In the genomic region with DNA sequence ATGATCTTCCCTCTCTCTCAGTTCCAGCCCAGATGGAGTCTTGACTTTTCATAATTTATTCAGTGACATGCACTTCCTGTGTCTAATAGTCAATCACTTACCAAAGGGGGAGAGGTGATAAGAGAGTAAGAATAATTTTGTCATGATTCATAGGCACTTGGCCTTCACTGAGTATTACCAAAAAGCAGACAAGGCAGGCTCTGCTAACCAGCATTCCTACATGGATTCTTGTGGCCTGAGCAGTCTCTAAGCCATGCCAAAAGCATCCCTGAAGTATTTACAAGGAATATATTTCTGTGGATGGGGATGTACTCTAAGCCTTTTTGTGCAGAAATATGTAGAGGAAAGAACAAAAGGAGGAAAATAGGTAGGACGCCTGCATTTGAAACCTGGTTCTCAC, we compare ENCODE assay signal across 24 mouse cellular contexts.
DNase-seq lines count a peak whose midpoint lies in the region; ATAC-seq and TF ChIP-seq lines count a peak whose summit lies in the region.
"Had no signal": no experiment of that assay in that cellular context is flagged by ENCODE, and none has a peak within 500 bp of the region (broad histone marks: within the 10 kb centered on the region; RNA-seq: fewer than 3 reads in every experiment).

No protein-coding gene starts in this region.

- WGBS in embryonic facial prominence, embryonic 14.5 days: 83% methylated on average over 1 of the region's 1 CpGs
- 88% methylated on average over 1 of the region's 1 CpGs for WGBS in embryonic facial prominence, embryonic 10.5 days
- 76% methylated on average over 1 of the region's 1 CpGs for WGBS in limb, embryonic 14.5 days
- WGBS in limb, embryonic 10.5 days: 86% methylated on average over 1 of the region's 1 CpGs
- 92% methylated on average over 1 of the region's 1 CpGs for WGBS in forebrain, embryonic 15.5 days

- no peak for ATAC-seq in embryonic facial prominence, embryonic 14.5 days (ENCODE audit: low read depth)
- no peak for ATAC-seq in limb, embryonic 14.5 days (ENCODE audit: low FRiP score, low read depth)
- ATAC-seq in forebrain, embryonic 15.5 days (replicated peaks): no peak
- ATAC-seq: CD4-positive, CD25-positive, alpha-beta regulatory T cell, adult 4 months; forebrain, postnatal 0 days; hindbrain, embryonic 16.5 days; liver, embryonic 12.5 days; liver, postnatal 0 days had no signal

- H3K27ac ChIP-seq in embryonic facial prominence, embryonic 14.5 days (replicated peaks; ENCODE audit: low read depth, low read length): no peak overlapping the region
- H3K27ac ChIP-seq in embryonic facial prominence, embryonic 10.5 days (replicated peaks): no peak overlapping the region
- no peak overlapping the region for H3K27ac ChIP-seq in limb, embryonic 14.5 days (replicated peaks; ENCODE audit: low read depth, low read length)
- no peak overlapping the region for H3K27ac ChIP-seq in limb, embryonic 10.5 days
- H3K27ac ChIP-seq in forebrain, embryonic 15.5 days (replicated peaks): no peak overlapping the region
- H3K27ac ChIP-seq: forebrain, embryonic 10.5 days; layer of hippocampus, adult 2 months; left cerebral cortex, adult 2 months; limb, embryonic 13.5 days; liver, embryonic 12.5 days had no signal

- H3K4me3 ChIP-seq in embryonic facial prominence, embryonic 14.5 days (ENCODE audit: low read depth, low read length): no peak overlapping the region
- no peak overlapping the region for H3K4me3 ChIP-seq in embryonic facial prominence, embryonic 10.5 days
- H3K4me3 ChIP-seq in limb, embryonic 14.5 days (replicated peaks; ENCODE audit: low read length): no peak overlapping the region
- H3K4me3 ChIP-seq in limb, embryonic 10.5 days: no peak overlapping the region
- no peak overlapping the region for H3K4me3 ChIP-seq in forebrain, embryonic 15.5 days
- H3K4me3 ChIP-seq: forebrain, embryonic 10.5 days; layer of hippocampus, adult 2 months; left cerebral cortex, adult 2 months; limb, embryonic 13.5 days; liver, embryonic 12.5 days had no signal

- H3K4me2 ChIP-seq in embryonic facial prominence, embryonic 14.5 days (ENCODE audit: low read depth, low read length): no peak overlapping the region
- no peak overlapping the region for H3K4me2 ChIP-seq in limb, embryonic 14.5 days (replicated peaks; ENCODE audit: low read depth, low read length, severe bottlenecking)
- H3K4me2 ChIP-seq in forebrain, embryonic 15.5 days (replicated peaks): no peak overlapping the region
- H3K4me2 ChIP-seq: limb, embryonic 13.5 days; liver, embryonic 12.5 days; midbrain, embryonic 11.5 days had no signal

- DNase-seq in embryonic facial prominence, embryonic 14.5 days (ENCODE audit: low spot score): peak; percentile 64
- no peak for DNase-seq in embryonic facial prominence, embryonic 10.5 days (ENCODE audit: low spot score)
- peak; percentile 26 for DNase-seq in limb, embryonic 14.5 days (ENCODE audit: low spot score)
- no peak for DNase-seq in limb, embryonic 10.5 days (ENCODE audit: low spot score)
- DNase-seq in NIH3T3 (ENCODE audit: low read depth): peak; percentile 81
- peak; percentile 13 for DNase-seq in skeletal muscle tissue, adult 2 months (ENCODE audit: low read depth, low spot score)
- no peak for DNase-seq in spleen, postnatal 36 days (ENCODE audit: low spot score in 2 of 2)
- DNase-seq: adrenal gland, adult 8-10 months; cerebellum, adult 2 months; cerebellum, postnatal 14 days; forebrain, postnatal 0 days; kidney, adult 18-20 months; liver, postnatal 0 days; lung, postnatal 10 days; thymus, postnatal 25 days had no signal

- TF ChIP-seq POLR2A in limb, embryonic 14.5 days (IDR thresholded peaks at IDR 0.05; ENCODE audit: borderline replicate concordance, extremely low read depth, insufficient read depth, insufficient read length): no peak

- 0 out of 2 replicates have a peak, but pooled peaks cover 5% of the 10 kb centered on the region for H3K36me3 ChIP-seq in embryonic facial prominence, embryonic 14.5 days (ENCODE audit: control insufficient read depth, insufficient read depth, low read length)
- no peaks in the 10 kb centered on the region for H3K36me3 ChIP-seq in embryonic facial prominence, embryonic 10.5 days (replicated peaks)
- 0 out of 2 replicates have a peak, but pooled peaks cover 4% of the 10 kb centered on the region for H3K36me3 ChIP-seq in limb, embryonic 14.5 days (ENCODE audit: control insufficient read depth, insufficient read depth, low read length)
- H3K36me3 ChIP-seq in limb, embryonic 10.5 days: no peaks in the 10 kb centered on the region
- H3K36me3 ChIP-seq in forebrain, embryonic 15.5 days: no peaks in the 10 kb centered on the region
- H3K36me3 ChIP-seq: forebrain, embryonic 10.5 days; limb, embryonic 13.5 days; liver, embryonic 12.5 days had no signal

- peaks cover 7% of the 10 kb centered on the region; the same call in 1 of the 2 replicates for H3K4me1 ChIP-seq in embryonic facial prominence, embryonic 14.5 days (ENCODE audit: control insufficient read depth, insufficient read depth, low read length)
- H3K4me1 ChIP-seq in embryonic facial prominence, embryonic 10.5 days: peaks cover 10% of the 10 kb centered on the region; the same call in 1 of the 2 replicates
- H3K4me1 ChIP-seq in limb, embryonic 14.5 days (ENCODE audit: control insufficient read depth, insufficient read depth, low read length): peaks cover 8% of the 10 kb centered on the region
- peaks cover 12% of the 10 kb centered on the region for H3K4me1 ChIP-seq in limb, embryonic 10.5 days
- H3K4me1 ChIP-seq in forebrain, embryonic 15.5 days: peaks cover 3% of the 10 kb centered on the region; the same call in 1 of the 2 replicates
- H3K4me1 ChIP-seq: liver, embryonic 12.5 days had no signal

- H3K9ac ChIP-seq in embryonic facial prominence, embryonic 14.5 days (ENCODE audit: low read depth, low read length): no peak overlapping the region
- no peak overlapping the region for H3K9ac ChIP-seq in limb, embryonic 14.5 days (ENCODE audit: low read depth, low read length, severe bottlenecking)
- no peak overlapping the region for H3K9ac ChIP-seq in forebrain, embryonic 15.5 days (replicated peaks)
- H3K9ac ChIP-seq: forebrain, postnatal 0 days; limb, embryonic 13.5 days; liver, embryonic 12.5 days; liver, postnatal 0 days had no signal

- no peaks in the 10 kb centered on the region for H3K9me3 ChIP-seq in embryonic facial prominence, embryonic 14.5 days (ENCODE audit: control insufficient read depth, low read length)
- H3K9me3 ChIP-seq in embryonic facial prominence, embryonic 10.5 days: no peaks in the 10 kb centered on the region
- no peaks in the 10 kb centered on the region for H3K9me3 ChIP-seq in limb, embryonic 14.5 days (ENCODE audit: control insufficient read depth, low read length)
- H3K9me3 ChIP-seq in limb, embryonic 10.5 days (replicated peaks): no peaks in the 10 kb centered on the region
- no peaks in the 10 kb centered on the region for H3K9me3 ChIP-seq in forebrain, embryonic 15.5 days
- H3K9me3 ChIP-seq: forebrain, embryonic 10.5 days; limb, embryonic 13.5 days; liver, embryonic 12.5 days had no signal

- no peaks in the 10 kb centered on the region for H3K27me3 ChIP-seq in embryonic facial prominence, embryonic 14.5 days (replicated peaks; ENCODE audit: control insufficient read depth, insufficient read depth, low read length)
- no peaks in the 10 kb centered on the region for H3K27me3 ChIP-seq in embryonic facial prominence, embryonic 10.5 days (replicated peaks; ENCODE audit: low read depth, poor library complexity, severe bottlenecking)
- no peaks in the 10 kb centered on the region for H3K27me3 ChIP-seq in limb, embryonic 14.5 days (ENCODE audit: control insufficient read depth, insufficient read depth, low read length)
- no peaks in the 10 kb centered on the region for H3K27me3 ChIP-seq in limb, embryonic 10.5 days (ENCODE audit: low read depth, poor library complexity, severe bottlenecking)
- H3K27me3 ChIP-seq in forebrain, embryonic 15.5 days: no peaks in the 10 kb centered on the region
- H3K27me3 ChIP-seq: limb, embryonic 13.5 days; liver, embryonic 12.5 days had no signal

Comparison
In these comparisons a context has a peak if more than half of its experiments do, and no peak if none do; other contexts are left out.
1. DNase-seq: peak in embryonic facial prominence, embryonic 14.5 days (single experiment), limb, embryonic 14.5 days (single experiment), NIH3T3 (single experiment) and skeletal muscle tissue, adult 2 months (single experiment); none in embryonic facial prominence, embryonic 10.5 days (single experiment), limb, embryonic 10.5 days (single experiment) and spleen, postnatal 36 days (0 of 2).